Mouse (Mus musculus): ENCODE measurements around the gene Fhit.

- TF ChIP-seq GATA1 (IDR thresholded peaks at IDR 0.05; ENCODE audit: borderline replicate concordance, low read length) (no peak), FLI1 (IDR thresholded peaks at IDR 0.05; ENCODE audit: low read length) (no peak)
Observed at GRCm38 (mm10) chr14:9583227-9584155, 1578.3 kb downstream of the Fhit start.

Data from megakaryocyte, embryonic 14.5 days (primary cell).